Mouse (Mus musculus): Measurements from ENCODE around the gene Nop56.

- no peak for TF ChIP-seq CHD2 (IDR thresholded peaks at IDR 0.05; ENCODE audit: low read depth, low read length)
- no peak for TF ChIP-seq ZNF384 (IDR thresholded peaks at IDR 0.05; ENCODE audit: low read depth, low read length)
- TF ChIP-seq ZC3H11A (IDR thresholded peaks at IDR 0.05; ENCODE audit: borderline replicate concordance, low read depth, low read length), result no peak
Observed at GRCm38 (mm10) chr2:130303014-130303413, 28.8 kb downstream of the Nop56 start.
